Mouse (Mus musculus) frontal cortex, postnatal 10 days (tissue): Measurements from ENCODE around the gene Gm20896.
"Not testable (repeated sequence)": the region's sequence is repeated elsewhere in the genome, so short reads cannot be mapped to it uniquely, and the experiment has no call there.

Experiments
- DNase-seq, 2 experiments: peaks; one replicate each; pipeline ENCODE4 v3.0.0; 2022; ENCODE audit warnings: low spot score in 2 of 2, mixed read lengths in 1 of 2

The Gm20896 gene

GRCm38 (mm10) chrY:35921426-35921825 is at the start of gene Gm20896:
TSS of gene Gm20896 (minus strand) at chrY:35921526.
- not testable (repeated sequence) for DNase-seq
